In the genomic region with DNA sequence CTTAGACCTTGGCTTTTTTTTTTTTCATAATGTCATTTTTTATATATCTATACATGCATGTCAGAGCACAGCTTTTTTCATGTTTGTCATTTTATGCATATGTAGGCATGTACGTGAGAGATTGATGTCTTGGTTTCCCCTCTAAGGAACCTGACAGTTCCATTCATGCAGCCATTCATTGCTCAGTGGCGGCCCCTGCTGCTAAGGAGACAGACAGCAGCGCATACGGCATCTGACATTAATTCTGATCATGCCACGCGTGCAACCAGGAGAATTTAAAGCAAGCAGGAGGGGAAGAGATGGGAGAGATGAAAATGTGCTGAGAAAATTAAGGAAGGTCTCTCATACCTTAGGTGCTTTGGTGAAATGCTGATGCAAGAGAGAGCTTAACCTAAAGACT, we compare ENCODE assay signal across 9 mouse cellular contexts.
DNase-seq lines count a peak whose midpoint lies in the region; ATAC-seq and TF ChIP-seq lines count a peak whose summit lies in the region.
"Had no signal": no experiment of that assay in that cellular context is flagged by ENCODE, and none has a peak within 500 bp of the region (broad histone marks: within the 10 kb centered on the region; RNA-seq: fewer than 3 reads in every experiment).

No protein-coding gene starts in this region.

- no peaks in the 10 kb centered on the region for H3K9me3 ChIP-seq in intestine, postnatal 0 days (ENCODE audit: control insufficient read depth)
- no peaks in the 10 kb centered on the region for H3K9me3 ChIP-seq in midbrain, postnatal 0 days (ENCODE audit: low read length)
- H3K9me3 ChIP-seq: stomach, embryonic 15.5 days had no signal

- H3K27me3 ChIP-seq in intestine, postnatal 0 days (replicated peaks; ENCODE audit: control insufficient read depth, insufficient read depth, low read length), result no peaks in the 10 kb centered on the region
- no peaks in the 10 kb centered on the region for H3K27me3 ChIP-seq in midbrain, postnatal 0 days (ENCODE audit: insufficient read depth, low read length)
- H3K27me3 ChIP-seq: stomach, embryonic 15.5 days had no signal

- 19% methylated on average over 6 of the region's 6 CpGs for WGBS in intestine, postnatal 0 days
- under 1% methylated on average over 6 of the region's 6 CpGs for WGBS in midbrain, postnatal 0 days

- ATAC-seq in intestine, postnatal 0 days, result no peak
- peak; percentile 73 for ATAC-seq in midbrain, postnatal 0 days (ENCODE audit: low FRiP score)

- DNase-seq in 3T3-L1 (ENCODE audit: low read depth, low spot score), result peak; percentile 70
- DNase-seq in Muller cell, postnatal 12 days (ENCODE audit: inconsistent ontology term), result peak; percentile 24
- peak; percentile 94 to 95 for DNase-seq in cerebellum, postnatal 14 days
- peak; percentile 73 to 85 for DNase-seq in frontal cortex, postnatal 14 days (ENCODE audit: low spot score in 2 of 2)
- peak; percentile 85 for DNase-seq in left cerebral cortex, postnatal 4 days
- DNase-seq in midbrain, postnatal 0 days (ENCODE audit: low spot score), result peak; percentile 90
- DNase-seq in thymus, postnatal 0 days (ENCODE audit: low spot score), result peak; percentile 53

- H3K9ac ChIP-seq in intestine, postnatal 0 days (ENCODE audit: low read depth, low read length), result no peak overlapping the region
- H3K9ac ChIP-seq in midbrain, postnatal 0 days (replicated peaks; ENCODE audit: low read length, poor library complexity, severe bottlenecking), result peak overlapping the region; percentile 54; the same call in 1 of the 2 replicates
- H3K9ac ChIP-seq: stomach, embryonic 15.5 days had no signal

- no peak overlapping the region for H3K4me2 ChIP-seq in intestine, postnatal 0 days (replicated peaks; ENCODE audit: low read depth)
- H3K4me2 ChIP-seq in midbrain, postnatal 0 days (ENCODE audit: low read depth, low read length, poor library complexity, severe bottlenecking), result peak overlapping the region; percentile 71
- H3K4me2 ChIP-seq: stomach, embryonic 15.5 days had no signal

- H3K4me1 ChIP-seq in intestine, postnatal 0 days (replicated peaks; ENCODE audit: control insufficient read depth, insufficient read depth, low read length), result no peaks in the 10 kb centered on the region
- H3K4me1 ChIP-seq in midbrain, postnatal 0 days (ENCODE audit: insufficient read depth, low read length), result peaks cover 10% of the 10 kb centered on the region
- H3K4me1 ChIP-seq: stomach, embryonic 15.5 days had no signal

- peak; percentile 90 for TF ChIP-seq CTCF in intestine, postnatal 0 days (IDR thresholded peaks at IDR 0.05; ENCODE audit: low read depth)
- TF ChIP-seq CTCF in midbrain, postnatal 0 days (IDR thresholded peaks at IDR 0.05), result peak; percentile 97

- intact Hi-C loops in left cerebral cortex, postnatal 4 days (cut with DNase I), result loop anchor here (5.0 kb wide), 2 partner anchors 159 to 566 kb away; no protein-coding TSS in a partner anchor

- H3K36me3 ChIP-seq in intestine, postnatal 0 days (ENCODE audit: control insufficient read depth, insufficient read depth), result no peaks in the 10 kb centered on the region
- H3K36me3 ChIP-seq in midbrain, postnatal 0 days (ENCODE audit: insufficient read depth, low read length), result no peaks in the 10 kb centered on the region
- H3K36me3 ChIP-seq: stomach, embryonic 15.5 days had no signal

- H3K27ac ChIP-seq in intestine, postnatal 0 days (ENCODE audit: low read depth, low read length), result no peak overlapping the region
- H3K27ac ChIP-seq in midbrain, postnatal 0 days (ENCODE audit: low read depth, low read length), result peak overlapping the region; percentile 78
- H3K27ac ChIP-seq: stomach, embryonic 15.5 days had no signal

- no peak overlapping the region for H3K4me3 ChIP-seq in intestine, postnatal 0 days (ENCODE audit: low read depth, low read length)
- peak overlapping the region; percentile 48 for H3K4me3 ChIP-seq in midbrain, postnatal 0 days (ENCODE audit: low read depth, low read length)
- H3K4me3 ChIP-seq: stomach, embryonic 15.5 days had no signal

Comparison
In these comparisons a context has a peak if more than half of its experiments do, and no peak if none do; other contexts are left out.
1. DNase-seq: peak in every context shown above with its lines; median percentile 94 in cerebellum, postnatal 14 days; 90 in midbrain, postnatal 0 days; 85 in left cerebral cortex, postnatal 4 days; 79 in frontal cortex, postnatal 14 days; 70 in 3T3-L1; 53 in thymus, postnatal 0 days; 24 in Muller cell, postnatal 12 days.